Mouse (Mus musculus) MEL (cell line): ENCODE data around the gene Bloc1s5. TPM values are rescaled to one million over a fixed set of nuclear protein-coding genes. Genes with fewer than 3 reads are reported as not detected.

Experiments
- DNase-seq: peaks from one replicate; pipeline ENCODE4 v3.0.0; 2011; ENCODE audit warnings: low read depth, low spot score
- H3K27ac ChIP-seq: 2 replicates; pipeline ENCODE4 v1.5.1; 2012; ENCODE audit warnings: low read depth, mild to moderate bottlenecking, control low read depth, low read length, moderate library complexity; ENCODE audit not compliant: control insufficient read depth
- H3K27me3 ChIP-seq, 2 experiments: fragments of 150-350 bp in 1 of 2; sonication (generic) in 1 of 2; 2 replicates each; pipeline ENCODE4 v1.6.1; 2012; ENCODE audit warnings: low read length in 2 of 2, mild to moderate bottlenecking in 2 of 2, improper control_type of control experiment in 1 of 2, moderate library complexity in 1 of 2; ENCODE audit not compliant: insufficient read depth in 2 of 2, control insufficient read depth in 1 of 2
- H3K36me3 ChIP-seq, 2 experiments: 2 replicates each; pipeline ENCODE4 v1.6.1; 2012 to 2014; ENCODE audit warnings: low read length in 2 of 2, improper control_type of control experiment in 1 of 2, inconsistent platforms in 1 of 2, mild to moderate bottlenecking in 1 of 2; ENCODE audit not compliant: insufficient read depth in 2 of 2, control insufficient read depth in 1 of 2
- H3K4me1 ChIP-seq, 2 experiments: fragments of 150-350 bp in 1 of 2; sonication (generic) in 1 of 2; 2 replicates each; pipeline ENCODE4 v1.6.1; 2012; ENCODE audit warnings: low read length in 2 of 2, improper control_type of control experiment in 1 of 2, mild to moderate bottlenecking in 1 of 2; ENCODE audit not compliant: insufficient read depth in 2 of 2, control insufficient read depth in 1 of 2
- H3K4me3 ChIP-seq, 2 experiments: fragments of 150-350 bp in 1 of 2; sonication (generic) in 1 of 2; 2 replicates each; pipeline ENCODE4 v1.5.1; 2012; ENCODE audit warnings: low read depth in 2 of 2, low read length in 2 of 2, mild to moderate bottlenecking in 2 of 2, moderate library complexity in 2 of 2, control low read depth in 1 of 2, improper control_type of control experiment in 1 of 2; ENCODE audit not compliant: control insufficient read depth in 1 of 2, insufficient read depth in 1 of 2
- H3K79me2 ChIP-seq: 2 replicates; pipeline ENCODE4 v1.6.1; 2012; ENCODE audit warnings: mild to moderate bottlenecking, low read length, moderate library complexity; ENCODE audit not compliant: control insufficient read depth, poor library complexity, insufficient read depth
- H3K9ac ChIP-seq: 2 replicates; pipeline ENCODE4 v1.6.1; 2012; ENCODE audit warnings: low read depth, mild to moderate bottlenecking, control low read depth, low read length, moderate library complexity; ENCODE audit not compliant: control insufficient read depth, poor library complexity, severe bottlenecking
- H3K9me3 ChIP-seq: fragments of 150-350 bp; sonication (generic); replicated peaks from 2 replicates; pipeline ENCODE4 v1.6.1; 2012; ENCODE audit warnings: mild to moderate bottlenecking, low read length, improper control_type of control experiment, moderate library complexity; ENCODE audit not compliant: insufficient read depth
- E2F4 ChIP-seq: IDR thresholded peaks from 2 replicates; pipeline ENCODE4 v1.6.1; 2011; ENCODE audit warnings: low read depth, low read length, improper control_type of control experiment, borderline replicate concordance
- ELF1 ChIP-seq: IDR thresholded peaks from 2 replicates; pipeline ENCODE4 v1.6.1; 2014; ENCODE audit warnings: low read depth, mild to moderate bottlenecking, inconsistent platforms, low read length, improper control_type of control experiment, moderate library complexity
- GABPA ChIP-seq: IDR thresholded peaks from 2 replicates; pipeline ENCODE4 v1.6.1; 2012; ENCODE audit warnings: low read depth, mild to moderate bottlenecking, inconsistent platforms, low read length, improper control_type of control experiment, moderate library complexity
- HCFC1 ChIP-seq: IDR thresholded peaks from 2 replicates; pipeline ENCODE4 v1.6.1; 2012; ENCODE audit warnings: low read depth, mild to moderate bottlenecking, inconsistent platforms, low read length, improper control_type of control experiment, moderate library complexity
- JUND ChIP-seq: IDR thresholded peaks from 2 replicates; pipeline ENCODE4 v1.6.1; 2011; ENCODE audit warnings: low read depth, mild to moderate bottlenecking, improper control_type of control experiment, low read length
- MAFK ChIP-seq: IDR thresholded peaks from 2 replicates; pipeline ENCODE4 v1.6.1; 2011; ENCODE audit warnings: low read depth, mild to moderate bottlenecking, low read length, improper control_type of control experiment, borderline replicate concordance
- MXI1 ChIP-seq: IDR thresholded peaks from 2 replicates; pipeline ENCODE4 v1.6.1; 2011; ENCODE audit warnings: mild to moderate bottlenecking, low read depth, low read length, improper control_type of control experiment
- NELFE ChIP-seq: IDR thresholded peaks from 2 replicates; pipeline ENCODE4 v1.6.1; 2011; ENCODE audit warnings: low read depth, low read length, improper control_type of control experiment
- POLR2A ChIP-seq, 2 experiments: IDR thresholded peaks; 2 replicates each; pipeline ENCODE4 v1.6.1; 2011 to 2012; ENCODE audit warnings: low read length in 2 of 2, mild to moderate bottlenecking in 2 of 2, control low read depth in 1 of 2, improper control_type of control experiment in 1 of 2, low read depth in 1 of 2, moderate library complexity in 1 of 2; ENCODE audit not compliant: control insufficient read depth in 1 of 2, insufficient read depth in 1 of 2, poor library complexity in 1 of 2
- POLR2AphosphoS5 ChIP-seq: IDR thresholded peaks from 2 replicates; pipeline ENCODE4 v1.6.1; 2012; ENCODE audit warnings: low read depth, borderline replicate concordance, mild to moderate bottlenecking, inconsistent platforms, low read length, moderate library complexity, mixed read lengths
- RCOR1 ChIP-seq: IDR thresholded peaks from 2 replicates; pipeline ENCODE4 v1.6.1; 2012; ENCODE audit warnings: low read depth, mild to moderate bottlenecking, inconsistent platforms, low read length, improper control_type of control experiment
- TAL1 ChIP-seq: IDR thresholded peaks from 2 replicates; pipeline ENCODE4 v1.6.1; 2012; ENCODE audit warnings: mild to moderate bottlenecking, inconsistent platforms, low read length, moderate library complexity, mixed read lengths
- TBP ChIP-seq: IDR thresholded peaks from 2 replicates; pipeline ENCODE4 v1.8.0; 2011; ENCODE audit warnings: low read depth, low read length, improper control_type of control experiment
- USF1 ChIP-seq: IDR thresholded peaks from 2 replicates; pipeline ENCODE4 v1.6.1; 2014; ENCODE audit warnings: low read depth, mild to moderate bottlenecking, inconsistent platforms, low read length, improper control_type of control experiment, moderate library complexity
- USF2 ChIP-seq, 2 experiments: IDR thresholded peaks; 2 replicates each; pipeline ENCODE4 v1.6.1; 2011 to 2012; ENCODE audit warnings: improper control_type of control experiment in 2 of 2, low read length in 2 of 2, borderline replicate concordance in 1 of 2, inconsistent platforms in 1 of 2, low read depth in 1 of 2, mild to moderate bottlenecking in 1 of 2; ENCODE audit not compliant: insufficient read depth in 1 of 2
- ZKSCAN1 ChIP-seq: IDR thresholded peaks from 2 replicates; pipeline ENCODE4 v1.6.1; 2012; ENCODE audit warnings: low read depth, mild to moderate bottlenecking, inconsistent platforms, low read length, improper control_type of control experiment, moderate library complexity
- polyA plus RNA-seq, 2 experiments: library from polyadenylated mRNA; stranded (reverse) in 1 of 2; unstranded in 1 of 2; fragments of >175 nt in 1 of 2; fragments of >200 nt in 1 of 2; gene quantifications; 2 replicates each; pipeline versions ENCODE4 v1.2.1 to v1.2.4; 2012; ENCODE audit warnings: low replicate concordance in 2 of 2, low read depth in 1 of 2; ENCODE audit not compliant: insufficient read length in 2 of 2, insufficient read depth in 1 of 2, missing spikeins in 1 of 2
- total RNA-seq: library from RNA; depleted of rRNA; stranded (reverse); fragments of 300-350 nt; gene quantifications from 2 replicates; pipeline ENCODE4 v1.2.3, GENCODE M21; 2012

Bloc1s5 gene
- total and polyA plus RNA-seq, 3 experiments, result 12.3 to 16.2 TPM; not detected in 1

GRCm38 (mm10) chr13:38545460-38545859, 89.4 kb downstream of the Bloc1s5 start:
- DNase-seq, result no peak
- no peak overlapping the region for H3K4me3 ChIP-seq
- no peak overlapping the region for H3K27ac ChIP-seq
- no peaks in the 10 kb centered on the region for H3K4me1 ChIP-seq
- no peaks in the 10 kb centered on the region for H3K79me2 ChIP-seq
- H3K9ac ChIP-seq, result no peak overlapping the region
- TF ChIP-seq RCOR1, result no peak
- no peak for TF ChIP-seq MAFK
- no peak for TF ChIP-seq TBP
- TF ChIP-seq GABPA, result no peak
- TF ChIP-seq NELFE, result no peak
- TF ChIP-seq TAL1, result no peak
- TF ChIP-seq POLR2AphosphoS5, result no peak
- no peak for TF ChIP-seq ZKSCAN1
- no peak for TF ChIP-seq USF1
- TF ChIP-seq MXI1, result no peak
- no peak for TF ChIP-seq ELF1
- no peak for TF ChIP-seq E2F4
- no peak for TF ChIP-seq HCFC1
- TF ChIP-seq JUND, result no peak
- H3K27me3 ChIP-seq, result peaks cover 0 to 2% of the 10 kb centered on the region in 2 experiments; a peak in 3 of 4 replicates
- H3K9me3 ChIP-seq, result no peaks in the 10 kb centered on the region
- no peaks in the 10 kb centered on the region for H3K36me3 ChIP-seq

- no peaks in the 10 kb centered on the region for H3K4me1 ChIP-seq
- H3K9ac ChIP-seq, result no peak overlapping the region
- TF ChIP-seq MAFK, result no peak
- no peak for TF ChIP-seq HCFC1
- no peak for TF ChIP-seq USF2 (IDR thresholded peaks at IDR 0.05; ENCODE audit: borderline replicate concordance in 1 of 2, insufficient read depth in 1 of 2, low read depth in 1 of 2, low read length in 2 of 2)
- TF ChIP-seq POLR2A (IDR thresholded peaks at IDR 0.05; ENCODE audit: control insufficient read depth in 1 of 2, insufficient read depth in 1 of 2, low read depth in 1 of 2, low read length in 2 of 2, poor library complexity in 1 of 2), result no peak
Observed at GRCm38 (mm10) chr13:38544769-38545445, 90.0 kb downstream of the Bloc1s5 start.

More at GRCm38 (mm10) chr13:38544769-38545445, 90.0 kb downstream of the Bloc1s5 start:
- Histone ChIP-seq H3K4me3 (no peak overlapping the region), H3K27ac (no peak overlapping the region), H3K79me2 (no peaks in the 10 kb centered on the region), H3K27me3 (peaks cover 0 to 2% of the 10 kb centered on the region in 2 experiments; a peak in 3 of 4 replicates), H3K36me3 (no peaks in the 10 kb centered on the region), H3K9me3 (no peaks in the 10 kb centered on the region)
- no peak for DNase-seq
